Mouse (Mus musculus): Measurements from ENCODE around the gene Pou4f2. TPM values are rescaled to one million over a fixed set of nuclear protein-coding genes. Genes with fewer than 3 reads are reported as not detected.

Pou4f2 gene
- polyA plus RNA-seq, 1 experiment: not detected

- H3K27ac ChIP-seq (ENCODE audit: insufficient read depth, low read depth, low read length): no peak overlapping the region
- TF ChIP-seq POLR2A (IDR thresholded peaks at IDR 0.05; ENCODE audit: insufficient read depth, low read depth, low read length) (no peak), CTCF (IDR thresholded peaks at IDR 0.05; ENCODE audit: insufficient read depth, low read depth, low read length) (no peak)
- 0 out of 2 replicates have a peak, but pooled peaks cover 4% of the 10 kb centered on the region for H3K4me1 ChIP-seq (ENCODE audit: control insufficient read depth, insufficient read depth, low read length)
- WGBS: 3% methylated on average over 32 of the region's 32 CpGs
- H3K4me3 ChIP-seq (ENCODE audit: insufficient read depth, low read depth, low read length): no peak overlapping the region
These were observed 9.3 kb downstream of the Pou4f2 start for GRCm38 (mm10) chr8:78426875-78427768.

GRCm38 (mm10) chr8:78426455-78426854 is 10.0 kb downstream of the Pou4f2 start:
- Histone ChIP-seq H3K4me1 (ENCODE audit: control insufficient read depth, insufficient read depth, low read length) (0 out of 2 replicates have a peak, but pooled peaks cover 4% of the 10 kb centered on the region), H3K27ac (ENCODE audit: insufficient read depth, low read depth, low read length) (no peak overlapping the region), H3K4me3 (ENCODE audit: insufficient read depth, low read depth, low read length) (no peak overlapping the region)
- WGBS: 6% methylated on average over 10 of the region's 10 CpGs
- TF ChIP-seq CTCF (IDR thresholded peaks at IDR 0.05; ENCODE audit: insufficient read depth, low read depth, low read length) (no peak), POLR2A (IDR thresholded peaks at IDR 0.05; ENCODE audit: insufficient read depth, low read depth, low read length) (no peak)

GRCm38 (mm10) chr8:78423937-78424336 is 12.5 kb downstream of the Pou4f2 start:
- WGBS: 6% methylated on average over 1 of the region's 1 CpGs
- TF ChIP-seq CTCF (IDR thresholded peaks at IDR 0.05; ENCODE audit: insufficient read depth, low read depth, low read length): no peak
- Histone ChIP-seq H3K27ac (ENCODE audit: insufficient read depth, low read depth, low read length) (no peak overlapping the region), H3K4me3 (ENCODE audit: insufficient read depth, low read depth, low read length) (no peak overlapping the region), H3K4me1 (ENCODE audit: control insufficient read depth, insufficient read depth, low read length) (peaks cover 10% of the 10 kb centered on the region; the same call in 1 of the 2 replicates)

GRCm38 (mm10) chr8:78420101-78420503 is 16.3 kb downstream of the Pou4f2 start:
- Histone ChIP-seq H3K27ac (ENCODE audit: insufficient read depth, low read depth, low read length) (no peak overlapping the region), H3K4me3 (ENCODE audit: insufficient read depth, low read depth, low read length) (no peak overlapping the region), H3K4me1 (ENCODE audit: control insufficient read depth, insufficient read depth, low read length) (peaks cover 6% of the 10 kb centered on the region; the same call in 1 of the 2 replicates)
- TF ChIP-seq POLR2A (IDR thresholded peaks at IDR 0.05; ENCODE audit: insufficient read depth, low read depth, low read length): no peak
- WGBS: 3% methylated on average over 19 of the region's 19 CpGs

- Histone ChIP-seq H3K4me1 (ENCODE audit: control insufficient read depth, insufficient read depth, low read length) (peaks cover 6% of the 10 kb centered on the region; the same call in 1 of the 2 replicates), H3K27ac (ENCODE audit: insufficient read depth, low read depth, low read length) (no peak overlapping the region), H3K4me3 (ENCODE audit: insufficient read depth, low read depth, low read length) (no peak overlapping the region)
- WGBS: 33% methylated on average over 4 of the region's 4 CpGs
- no peak for TF ChIP-seq CTCF (IDR thresholded peaks at IDR 0.05; ENCODE audit: insufficient read depth, low read depth, low read length)
- TF ChIP-seq POLR2A (IDR thresholded peaks at IDR 0.05; ENCODE audit: insufficient read depth, low read depth, low read length): no peak
These were observed 17.2 kb downstream of the Pou4f2 start for GRCm38 (mm10) chr8:78419272-78419671.

DNA sequence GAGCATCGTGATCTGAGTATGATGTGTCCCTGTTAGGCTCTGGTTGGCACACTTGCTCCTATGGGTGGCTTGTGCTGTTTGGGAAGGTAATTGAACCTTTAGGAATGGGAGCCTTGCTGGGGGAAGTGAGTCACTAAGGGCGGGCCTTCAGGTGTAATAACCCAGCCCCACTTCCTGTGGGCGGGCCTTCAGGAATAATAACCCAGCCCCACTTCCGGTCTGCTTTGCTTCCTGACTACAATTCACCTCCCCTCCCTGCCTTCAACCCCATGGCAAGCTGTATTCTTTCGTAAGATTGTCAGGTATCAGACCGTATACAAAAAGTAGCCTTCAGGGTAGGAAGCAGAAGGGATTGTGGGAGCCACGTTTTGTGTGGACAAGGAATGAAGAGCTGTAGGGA is 45.7 kb downstream of the Pou4f2 start:
- no peaks in the 10 kb centered on the region for H3K4me1 ChIP-seq (ENCODE audit: control insufficient read depth, insufficient read depth, low read length)
- TF ChIP-seq POLR2A (IDR thresholded peaks at IDR 0.05; ENCODE audit: insufficient read depth, low read depth, low read length) (no peak), CTCF (IDR thresholded peaks at IDR 0.05; ENCODE audit: insufficient read depth, low read depth, low read length) (no peak)
- no peak overlapping the region for H3K4me3 ChIP-seq (ENCODE audit: insufficient read depth, low read depth, low read length)
- no peak overlapping the region for H3K27ac ChIP-seq (ENCODE audit: insufficient read depth, low read depth, low read length)
- WGBS: 93% methylated on average over 7 of the region's 7 CpGs

Other genes starting within 250 kb of the Pou4f2 start
- gene Ttc29, start 223.3 kb downstream of the Pou4f2 start, polyA plus RNA-seq (2012; ENCODE audit: insufficient read depth, insufficient read length, low replicate concordance, missing spikeins): not detected in 2 replicates
- gene Rbmxl1, start 72.3 kb upstream of the Pou4f2 start, polyA plus RNA-seq (2012; ENCODE audit: insufficient read depth, insufficient read length, low replicate concordance, missing spikeins): not detected in 2 replicates
- not detected in 2 replicates for gene Slc10a7, start 72.7 kb upstream of the Pou4f2 start, polyA plus RNA-seq (2012; ENCODE audit: insufficient read depth, insufficient read length, low replicate concordance, missing spikeins)